Mouse (Mus musculus) E14TG2a.4 (cell line): ENCODE measurements around the gene Etl4.

Source experiments
- CTCF ChIP-seq: conservative IDR thresholded peaks from 2 replicates; pipeline ENCODE4 v1.5.1; 2014; ENCODE audit warnings: low read length
- NANOG ChIP-seq: IDR thresholded peaks from 2 replicates; pipeline ENCODE4 v1.6.1; 2014; ENCODE audit warnings: borderline replicate concordance, low read length, mixed read lengths
- POU5F1 ChIP-seq: IDR thresholded peaks from 2 replicates; pipeline ENCODE4 v1.6.1; 2014; ENCODE audit warnings: low read length, borderline replicate concordance

DNA sequence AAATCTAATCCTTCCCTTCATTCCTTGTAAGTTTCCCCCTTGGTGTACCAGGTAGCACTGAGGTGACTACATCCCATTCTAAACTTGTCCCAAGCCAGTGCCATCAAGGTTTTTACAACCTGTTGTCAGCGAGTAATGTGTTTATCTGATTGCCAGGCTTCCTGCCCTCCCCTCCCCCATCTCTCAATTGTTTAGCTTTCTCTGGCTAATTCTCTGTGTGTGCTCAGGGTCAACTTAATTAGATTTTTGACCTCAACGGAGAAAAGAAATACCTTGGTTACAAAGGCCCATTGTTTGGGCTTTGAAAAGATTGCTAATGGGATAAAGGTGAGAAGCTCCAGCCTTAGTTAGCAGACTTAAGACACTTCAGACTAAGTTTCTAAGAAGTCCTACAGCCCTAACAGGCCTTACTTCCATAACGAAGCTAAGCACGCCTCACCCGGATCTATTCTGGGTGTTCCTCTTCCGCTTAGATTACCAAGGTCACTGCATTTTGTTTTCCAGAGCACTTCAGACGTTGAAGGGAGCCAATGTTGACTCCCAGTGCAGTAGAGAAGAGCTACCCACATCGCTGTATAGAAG, 586.7 kb downstream of the Etl4 start:
- TF ChIP-seq CTCF (no peak), NANOG (peak; percentile 93), POU5F1 (no peak)
